Mouse (Mus musculus) intestine, embryonic 16.5 days (tissue): ENCODE results near the gene Strip1. TPM values are rescaled to one million over a fixed set of nuclear protein-coding genes. Genes with fewer than 3 reads are reported as not detected.

ENCODE experiments used
- ATAC-seq: fragments of 200-750 bp; cut with Nextera tagmentation; 2 replicates; pipeline ENCODE4 v1.8.0; 2017; ENCODE audit warnings: moderate TSS enrichment, moderate library complexity
- H3K27ac ChIP-seq: fragments of 300-500 bp; sonication (generic); 2 replicates; pipeline ENCODE4 v1.5.1; 2014; ENCODE audit warnings: mild to moderate bottlenecking, low read length
- H3K27me3 ChIP-seq: fragments of 300-500 bp; sonication (generic); replicated peaks from 2 replicates; pipeline ENCODE4 v1.6.1; 2014; ENCODE audit warnings: low read length, control low read depth, mixed read lengths; ENCODE audit not compliant: control insufficient read depth, insufficient read depth
- H3K36me3 ChIP-seq: fragments of 300-500 bp; sonication (generic); 2 replicates; pipeline ENCODE4 v1.6.1; 2014; ENCODE audit warnings: low read length, control low read depth; ENCODE audit not compliant: control insufficient read depth, insufficient read depth
- H3K4me1 ChIP-seq: fragments of 300-500 bp; sonication (generic); 2 replicates; pipeline ENCODE4 v1.6.1; 2014; ENCODE audit warnings: low read length, control low read depth, mixed read lengths; ENCODE audit not compliant: control insufficient read depth, insufficient read depth
- H3K4me2 ChIP-seq: fragments of 300-500 bp; sonication (generic); 2 replicates; pipeline ENCODE4 v1.6.1; 2014; ENCODE audit warnings: low read depth, low read length, control low read depth
- H3K4me3 ChIP-seq: fragments of 300-500 bp; sonication (generic); 2 replicates; pipeline ENCODE4 v1.5.1; 2014; ENCODE audit warnings: mild to moderate bottlenecking, low read length
- H3K9ac ChIP-seq: fragments of 300-500 bp; sonication (generic); 2 replicates; pipeline ENCODE4 v1.6.1; 2014; ENCODE audit warnings: low read depth, low read length
- H3K9me3 ChIP-seq: fragments of 300-500 bp; sonication (generic); 2 replicates; pipeline ENCODE4 v1.6.1; 2016; ENCODE audit warnings: low read length, control low read depth; ENCODE audit not compliant: control insufficient read depth
- WGBS: fragments of 180-500 bp; shearing (Covaris S2); extraction: QIAGEN DNeasy Blood & Tissue Kit; methylation state at CpG from one replicate; pipeline ENCODE4 v1.1.7; 2014; 5-methylcytosine and 5-hydroxymethylcytosine counted together
- polyA plus RNA-seq: library from polyadenylated mRNA; unstranded; fragments of >200 nt; fragmentation: Nextera tagmentation; extraction: Ambion mirVana; gene quantifications from 2 replicates; pipeline ENCODE4 v1.2.1, GENCODE M21; 2015

The Strip1 gene
- polyA plus RNA-seq, 1 experiment from 2014 or later: 31.7 TPM

- no peak overlapping the region for H3K9ac ChIP-seq
- no peak overlapping the region for H3K4me3 ChIP-seq
- WGBS: 60% methylated on average over 2 of the region's 2 CpGs
- H3K27ac ChIP-seq: no peak overlapping the region
- no peak overlapping the region for H3K4me2 ChIP-seq
- no peak for ATAC-seq
- no peaks in the 10 kb centered on the region for H3K27me3 ChIP-seq
- no peaks in the 10 kb centered on the region for H3K36me3 ChIP-seq
- no peaks in the 10 kb centered on the region for H3K4me1 ChIP-seq
- H3K9me3 ChIP-seq: no peaks in the 10 kb centered on the region
These were observed 60.3 kb downstream of the Strip1 start for GRCm38 (mm10) chr3:107571205-107571604.

GRCm38 (mm10) chr3:107568721-107569120, 62.8 kb downstream of the Strip1 start:
- Histone ChIP-seq H3K36me3 (no peaks in the 10 kb centered on the region), H3K4me3 (no peak overlapping the region), H3K4me1 (no peaks in the 10 kb centered on the region), H3K27me3 (peaks cover 5% of the 10 kb centered on the region; the same call in 1 of the 2 replicates), H3K9me3 (no peaks in the 10 kb centered on the region), H3K4me2 (no peak overlapping the region), H3K9ac (no peak overlapping the region), H3K27ac (no peak overlapping the region)
- 53% methylated on average over 4 of the region's 4 CpGs for WGBS
- no peak for ATAC-seq

GRCm38 (mm10) chr3:107567766-107568165, 63.7 kb downstream of the Strip1 start:
- Histone ChIP-seq H3K27me3 (peaks cover 5% of the 10 kb centered on the region; the same call in 1 of the 2 replicates), H3K27ac (no peak overlapping the region), H3K36me3 (no peaks in the 10 kb centered on the region), H3K4me1 (no peaks in the 10 kb centered on the region), H3K4me2 (no peak overlapping the region), H3K4me3 (no peak overlapping the region), H3K9me3 (no peaks in the 10 kb centered on the region), H3K9ac (no peak overlapping the region)
- WGBS: 82% methylated on average over 7 of the region's 7 CpGs
- ATAC-seq: no peak

GRCm38 (mm10) chr3:107565331-107565730, 66.2 kb downstream of the Strip1 start:
- 28% methylated on average over 3 of the region's 3 CpGs for WGBS
- peaks cover 5% of the 10 kb centered on the region; the same call in 1 of the 2 replicates for H3K27me3 ChIP-seq
- H3K9ac ChIP-seq: no peak overlapping the region

GRCm38 (mm10) chr3:107563880-107564279, 67.6 kb downstream of the Strip1 start:
- Histone ChIP-seq H3K9me3 (no peaks in the 10 kb centered on the region), H3K4me1 (no peaks in the 10 kb centered on the region), H3K4me2 (no peak overlapping the region), H3K27ac (no peak overlapping the region), H3K36me3 (no peaks in the 10 kb centered on the region), H3K9ac (no peak overlapping the region), H3K27me3 (peaks cover 5% of the 10 kb centered on the region; the same call in 1 of the 2 replicates), H3K4me3 (no peak overlapping the region)
- ATAC-seq: no peak
- 38% methylated on average over 4 of the region's 4 CpGs for WGBS

More at GRCm38 (mm10) chr3:107565331-107565730, 66.2 kb downstream of the Strip1 start:
- Histone ChIP-seq H3K27ac (no peak overlapping the region), H3K4me3 (no peak overlapping the region), H3K9me3 (no peaks in the 10 kb centered on the region), H3K4me1 (no peaks in the 10 kb centered on the region), H3K4me2 (no peak overlapping the region), H3K36me3 (no peaks in the 10 kb centered on the region)
- no peak for ATAC-seq

- no peaks in the 10 kb centered on the region for H3K36me3 ChIP-seq
- H3K27ac ChIP-seq: no peak overlapping the region
- H3K4me2 ChIP-seq: no peak overlapping the region
- ATAC-seq: no peak
- 79% methylated on average over 4 of the region's 4 CpGs for WGBS
- H3K4me1 ChIP-seq: no peaks in the 10 kb centered on the region
- H3K4me3 ChIP-seq: no peak overlapping the region
- peaks cover 5% of the 10 kb centered on the region; the same call in 1 of the 2 replicates for H3K27me3 ChIP-seq
- H3K9me3 ChIP-seq: no peaks in the 10 kb centered on the region
- H3K9ac ChIP-seq: no peak overlapping the region
These were observed 68.9 kb downstream of the Strip1 start for GRCm38 (mm10) chr3:107562591-107562990.

Other genes with a start within 250 kb of the Strip1 start
- 0.05 TPM in 1 of 2 replicates, not detected in the other for gene Kcnc4, start 172.1 kb downstream of the Strip1 start, polyA plus RNA-seq
- gene Slc6a17, start 113.7 kb downstream of the Strip1 start, polyA plus RNA-seq: 0.97 and 1.1 TPM in 2 replicates
- not detected in 2 replicates for gene Ubl4b, start 76.6 kb downstream of the Strip1 start, polyA plus RNA-seq
- gene Alx3, start 36.7 kb downstream of the Strip1 start, polyA plus RNA-seq: not detected in 2 replicates
- not detected in 2 replicates for gene Gm10961, start 372 bp downstream of the Strip1 start, polyA plus RNA-seq
- 43.6 and 63.5 TPM in 2 replicates for gene Ahcyl1, start 64.9 kb upstream of the Strip1 start, polyA plus RNA-seq
- 11.8 and 13.9 TPM in 2 replicates for gene Csf1, start 128.8 kb upstream of the Strip1 start, polyA plus RNA-seq
- 274 and 322 TPM in 2 replicates for gene Eps8l3, start 245.5 kb upstream of the Strip1 start, polyA plus RNA-seq